Mouse (Mus musculus) CD4-positive, CD25-positive, alpha-beta regulatory T cell, adult 4 months (primary cell): ENCODE results near the gene Rgs21. TPM values are rescaled to one million over a fixed set of nuclear protein-coding genes. Genes with fewer than 3 reads are reported as not detected.

Source experiments
- ATAC-seq: one replicate; pipeline ENCODE4 v1.8.0; 2017
- polyA plus RNA-seq, 2 experiments: library from polyadenylated mRNA; unstranded; fragments of 100-300 nt; shearing (Covaris generic); gene quantifications; one replicate each; pipeline ENCODE4 v1.2.1; 2017

Gene Rgs21
- polyA plus RNA-seq = not detected

DNA sequence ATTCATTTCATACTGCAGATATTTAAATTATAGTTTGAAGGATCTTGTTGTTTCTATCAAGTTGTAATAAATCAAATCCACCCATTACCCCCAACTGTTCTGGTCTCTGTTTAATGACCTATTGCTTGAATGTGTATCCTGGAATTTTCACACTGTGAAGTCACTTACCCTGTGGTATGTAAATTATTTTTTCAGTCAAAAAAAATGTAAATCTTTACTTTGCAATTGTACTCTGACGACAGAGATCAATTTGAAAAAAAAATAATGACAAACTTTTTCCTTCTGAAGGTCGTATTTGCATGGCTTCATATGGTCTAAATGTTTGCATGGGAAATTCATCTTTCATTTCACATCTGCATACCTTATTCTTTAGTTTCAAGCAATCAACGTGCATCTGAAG is at the start of gene Rgs21:
Gene Rgs21, minus strand, starts transcription at position 101 of the 400 bp plus-strand sequence.
- ATAC-seq = no peak

GRCm38 (mm10) chr1:144604071-144604470 is 36.6 kb upstream of the Rgs21 start:
- ATAC-seq = no peak

DNA sequence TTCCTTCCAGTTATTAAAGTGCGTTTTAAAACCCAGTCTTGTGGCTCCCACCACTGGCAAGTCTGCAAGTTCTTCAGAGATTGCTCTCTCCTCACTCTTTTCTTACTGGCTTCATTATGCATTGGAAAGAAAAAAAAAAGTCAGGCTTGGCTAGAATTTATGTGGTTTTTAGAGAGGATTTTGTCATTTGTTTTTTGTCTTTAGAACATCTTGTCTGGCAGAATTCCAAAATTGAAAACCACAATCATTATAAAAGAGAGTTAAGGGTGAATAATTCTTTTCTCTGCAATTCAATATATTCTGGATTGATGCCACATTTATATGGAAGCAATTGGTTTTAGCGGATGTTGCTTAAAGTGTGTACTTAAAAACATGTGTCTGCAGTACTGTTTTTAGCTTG is 35.5 kb upstream of the Rgs21 start:
- ATAC-seq = no peak

DNA sequence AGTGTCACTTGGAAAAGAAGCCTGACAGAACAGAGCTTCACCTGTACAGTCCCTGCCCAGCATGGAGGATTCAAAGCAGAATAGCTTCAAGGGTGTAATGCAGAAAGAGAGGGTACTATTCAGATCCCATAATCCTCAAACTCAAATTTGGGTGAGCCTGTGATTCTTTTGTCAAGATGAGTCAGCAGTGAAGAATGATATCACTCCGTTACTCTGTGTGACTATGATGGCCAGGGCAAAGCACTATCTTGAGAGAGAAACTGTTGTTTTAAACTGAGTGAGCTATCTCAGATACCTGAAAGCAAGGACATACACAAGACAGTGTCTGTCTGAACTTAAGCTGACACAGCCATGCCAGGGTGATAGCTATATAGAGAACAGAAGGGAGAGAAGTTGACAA is 11.9 kb upstream of the Rgs21 start:
- no peak for ATAC-seq

DNA sequence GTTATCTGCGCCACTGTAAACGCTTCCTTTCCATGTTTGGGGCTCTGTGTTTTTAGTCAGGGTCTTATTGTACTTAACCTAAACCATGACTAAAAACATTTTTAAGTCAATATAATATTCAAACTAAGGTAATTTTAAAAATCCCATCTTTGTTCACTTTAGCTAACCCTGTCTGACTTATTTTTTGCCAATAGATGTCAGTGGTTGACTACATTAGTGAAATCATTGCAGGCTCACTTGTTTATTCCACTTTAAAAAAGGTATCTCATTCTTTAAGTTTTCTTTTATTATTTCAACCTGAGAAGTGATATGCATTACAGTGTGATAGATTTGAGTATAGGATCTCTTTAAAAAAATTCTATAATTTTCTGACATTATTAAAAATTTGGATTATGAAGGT is 5.5 kb upstream of the Rgs21 start:
- no peak for ATAC-seq

DNA sequence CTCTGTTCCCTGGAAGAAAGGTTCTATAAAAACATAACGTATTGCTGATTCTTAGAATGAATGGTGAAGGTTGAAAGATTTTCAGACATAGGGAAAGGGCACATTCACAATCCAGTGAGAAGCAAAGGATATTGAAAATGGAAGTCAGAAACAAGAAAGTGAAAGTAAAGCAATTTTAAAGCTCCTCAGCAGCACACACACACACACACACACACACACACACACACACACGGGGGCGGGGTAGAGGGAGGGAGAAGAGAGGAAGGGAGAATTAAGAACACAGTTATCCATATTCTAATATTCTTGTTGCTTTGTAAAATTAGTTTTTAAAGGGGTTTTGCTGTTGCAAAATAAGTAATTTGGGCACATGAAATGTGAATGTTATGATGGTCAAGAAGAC is 2.4 kb upstream of the Rgs21 start:
- peak; percentile 70 for ATAC-seq

GRCm38 (mm10) chr1:144545142-144545541 is 22.3 kb downstream of the Rgs21 start:
- ATAC-seq = no peak

DNA sequence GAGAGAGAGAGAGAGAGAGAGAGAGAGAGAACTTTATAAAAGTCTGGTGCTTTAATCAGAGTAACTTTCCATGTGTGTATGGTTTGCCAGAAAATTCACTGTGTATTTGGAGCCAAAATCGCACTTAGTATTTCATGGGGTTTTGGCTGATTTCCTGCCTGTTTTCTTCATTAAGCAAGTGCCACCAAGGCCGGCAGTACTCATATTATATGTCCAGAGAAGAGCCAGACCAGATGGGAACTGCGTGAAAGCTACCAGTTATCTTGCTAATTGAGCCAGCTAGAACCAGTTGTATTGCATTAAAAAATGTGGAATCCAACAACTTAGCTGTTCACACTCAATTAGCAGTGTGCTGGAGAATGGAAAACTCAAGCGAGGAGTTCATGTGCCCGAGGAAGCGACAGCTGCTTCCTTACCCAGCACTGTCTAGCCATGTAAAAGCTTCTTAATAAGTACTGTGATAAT is 22.9 kb downstream of the Rgs21 start:
- no peak for ATAC-seq

GRCm38 (mm10) chr1:144531746-144532145 is 35.7 kb downstream of the Rgs21 start:
- ATAC-seq = no peak

GRCm38 (mm10) chr1:144517878-144518426 is 49.5 kb downstream of the Rgs21 start:
- ATAC-seq = no peak

DNA sequence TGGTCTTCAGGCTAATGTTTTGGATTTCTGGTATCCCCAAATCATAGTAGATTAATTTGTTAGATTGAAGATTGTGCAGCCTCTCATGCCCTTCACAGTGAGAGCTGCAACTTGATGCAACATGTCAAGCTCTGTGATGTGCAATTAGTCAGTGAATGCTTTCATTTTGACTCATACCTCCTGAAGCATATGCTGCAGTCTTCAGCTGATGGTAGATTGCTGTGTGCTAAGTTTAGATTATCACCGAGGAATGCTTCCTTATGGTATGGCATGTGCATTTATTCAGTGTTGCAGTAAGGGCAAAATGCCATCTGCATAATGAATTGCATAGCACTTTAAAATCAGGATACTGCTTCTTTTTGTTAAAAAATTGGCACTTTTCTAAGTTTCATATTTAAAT is 65.2 kb downstream of the Rgs21 start:
- ATAC-seq = no peak

GRCm38 (mm10) chr1:144500423-144500822 is 67.0 kb downstream of the Rgs21 start:
- ATAC-seq = no peak

DNA sequence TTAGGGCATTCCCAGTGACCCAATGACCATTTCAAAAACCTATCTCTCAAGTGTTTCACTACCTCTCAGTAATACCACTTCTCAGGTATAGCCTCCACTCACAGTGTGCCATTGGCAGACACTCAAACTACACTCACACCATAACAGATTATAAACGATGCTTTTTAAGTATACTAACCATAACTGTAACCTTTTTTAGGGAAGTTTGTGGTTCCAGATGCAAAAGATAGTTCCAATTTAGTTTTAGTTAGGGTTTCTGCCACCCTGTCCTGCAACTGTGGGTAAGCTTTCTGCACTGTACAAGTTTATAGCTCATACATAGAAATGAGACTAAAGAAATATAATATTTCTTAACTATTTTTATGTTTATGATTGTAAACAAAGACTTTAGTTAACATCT is 67.7 kb downstream of the Rgs21 start:
- no peak for ATAC-seq

- ATAC-seq = no peak
Measured at GRCm38 (mm10) chr1:144498725-144499124, 68.7 kb downstream of the Rgs21 start.

GRCm38 (mm10) chr1:144498051-144498450 is 69.4 kb downstream of the Rgs21 start:
- ATAC-seq = no peak

DNA sequence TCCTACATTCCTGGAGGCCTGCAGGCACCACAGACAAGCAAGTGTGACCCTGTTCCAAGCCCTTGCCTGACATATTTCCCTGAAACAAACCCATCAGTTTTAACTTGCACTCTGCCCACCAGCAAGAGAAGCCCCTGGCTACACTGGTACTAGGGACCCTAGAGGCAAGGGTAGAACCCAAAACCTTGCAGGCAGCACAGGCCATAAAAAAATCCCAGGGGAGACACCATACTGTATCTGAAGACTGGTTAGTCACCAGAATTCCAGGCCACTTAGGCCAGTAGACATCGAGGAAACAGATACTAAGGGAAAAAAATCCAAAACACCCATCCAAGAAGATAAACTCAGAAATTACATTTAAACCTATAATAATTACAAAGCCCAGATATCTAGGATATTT is 74.1 kb downstream of the Rgs21 start:
- ATAC-seq = no peak

- no peak for ATAC-seq
Measured at GRCm38 (mm10) chr1:144488223-144488835, 79.1 kb downstream of the Rgs21 start.

Other genes with a start within 250 kb of the Rgs21 start
- under 1 TPM; 0.26 to 0.49 TPM for gene Rgs18, start 207.8 kb upstream of the Rgs21 start, polyA plus RNA-seq